8 mouse cellular contexts compared by ENCODE assay signal in the genomic region with DNA sequence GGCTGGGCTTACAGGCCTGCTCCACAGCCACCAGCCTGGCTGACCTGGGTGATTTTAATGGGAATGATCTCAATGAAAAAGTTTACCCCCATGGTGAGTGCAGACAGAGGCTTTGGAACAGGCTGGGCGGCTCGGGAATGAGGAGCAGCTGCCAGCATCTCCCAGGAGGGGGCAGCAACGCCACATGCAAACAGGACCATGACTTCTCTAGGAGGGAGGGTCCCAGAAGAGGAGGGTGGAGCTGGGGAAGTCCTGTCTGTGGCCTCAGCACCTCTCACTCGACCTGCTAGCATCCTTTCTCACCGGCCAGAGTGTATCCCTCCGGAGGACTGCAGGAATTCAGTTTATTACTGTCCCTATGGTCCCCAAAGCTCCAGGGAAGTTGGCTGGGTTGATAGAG.
DNase-seq lines count a peak whose midpoint lies in the region; ATAC-seq lines count a peak whose summit lies in the region.

No protein-coding gene starts in this region.

- no peak overlapping the region for H3K9ac ChIP-seq in heart, embryonic 15.5 days
- no peak overlapping the region for H3K9ac ChIP-seq in liver, embryonic 12.5 days

- H3K9me3 ChIP-seq in forebrain, embryonic 10.5 days, result no peaks in the 10 kb centered on the region
- H3K9me3 ChIP-seq in heart, embryonic 15.5 days (replicated peaks), result no peaks in the 10 kb centered on the region
- H3K9me3 ChIP-seq in liver, embryonic 12.5 days (replicated peaks), result no peaks in the 10 kb centered on the region

- no peaks in the 10 kb centered on the region for H3K27me3 ChIP-seq in forebrain, embryonic 10.5 days (ENCODE audit: poor library complexity, severe bottlenecking)
- H3K27me3 ChIP-seq in heart, embryonic 15.5 days, result peaks cover 21% of the 10 kb centered on the region
- H3K27me3 ChIP-seq in liver, embryonic 12.5 days (replicated peaks), result peaks cover 6% of the 10 kb centered on the region; the same call in 1 of the 2 replicates
- no peaks in the 10 kb centered on the region for H3K27me3 ChIP-seq in splenic B cell, adult 2 months (ENCODE audit: control insufficient read depth, insufficient read depth, low read length, poor library complexity, severe bottlenecking)

- under 1% methylated on average over 6 of the region's 6 CpGs for WGBS in forebrain, embryonic 10.5 days
- WGBS in heart, embryonic 15.5 days, result 3% methylated on average over 6 of the region's 6 CpGs
- WGBS in liver, embryonic 12.5 days (ENCODE audit: insufficient replicate concordance), result 2% methylated on average over 6 of the region's 6 CpGs

- H3K4me2 ChIP-seq in heart, embryonic 15.5 days, result no peak overlapping the region
- H3K4me2 ChIP-seq in liver, embryonic 12.5 days, result no peak overlapping the region

- H3K27ac ChIP-seq in forebrain, embryonic 10.5 days, result 0 out of 2 replicates have a peak overlapping the region, but pooled peaks have one; percentile 20
- H3K27ac ChIP-seq in heart, embryonic 15.5 days, result no peak overlapping the region
- H3K27ac ChIP-seq in liver, embryonic 12.5 days, result no peak overlapping the region

- no peak overlapping the region for H3K4me3 ChIP-seq in forebrain, embryonic 10.5 days
- H3K4me3 ChIP-seq in heart, embryonic 15.5 days, result no peak overlapping the region
- H3K4me3 ChIP-seq in liver, embryonic 12.5 days, result no peak overlapping the region

- ATAC-seq in heart, embryonic 15.5 days (replicated peaks; ENCODE audit: insufficient number of reproducible peaks, insufficient read depth, low FRiP score, low read depth), result peak; percentile 61; the same call in 1 of the 2 replicates
- 0 out of 2 replicates have a peak, but pooled peaks have one; percentile 52 for ATAC-seq in liver, embryonic 12.5 days

- DNase-seq in CD4-positive helper T cell, adult 2 months (ENCODE audit: low read depth, low spot score), result peak; percentile 74
- DNase-seq in brain, adult 2 months (ENCODE audit: low read depth, low spot score), result peak; percentile 78
- DNase-seq in forebrain, embryonic 10.5 days (ENCODE audit: extremely low spot score, low spot score), result peak; percentile 82
- peak; percentile 81 for DNase-seq in kidney, postnatal 14 days
- DNase-seq in natural killer cell, adult 2 months (ENCODE audit: low spot score in 2 of 2), result peak; percentile 63 to 64
- DNase-seq in splenic B cell, adult 2 months (ENCODE audit: low read depth, low spot score), result peak; percentile 72

- peaks cover 21% of the 10 kb centered on the region for H3K4me1 ChIP-seq in forebrain, embryonic 10.5 days
- no peaks in the 10 kb centered on the region; the same call in 1 of the 2 replicates for H3K4me1 ChIP-seq in heart, embryonic 15.5 days (replicated peaks)
- 0 out of 2 replicates have a peak, but pooled peaks cover 3% of the 10 kb centered on the region for H3K4me1 ChIP-seq in liver, embryonic 12.5 days

- H3K36me3 ChIP-seq in forebrain, embryonic 10.5 days (replicated peaks), result no peaks in the 10 kb centered on the region
- no peaks in the 10 kb centered on the region for H3K36me3 ChIP-seq in heart, embryonic 15.5 days
- no peaks in the 10 kb centered on the region for H3K36me3 ChIP-seq in liver, embryonic 12.5 days
- H3K36me3 ChIP-seq in splenic B cell, adult 2 months (ENCODE audit: control insufficient read depth, insufficient read depth, low read length, poor library complexity, severe bottlenecking), result no peaks in the 10 kb centered on the region
